Mouse (Mus musculus) cerebellum, adult (tissue): ENCODE results near the gene Iqgap1.
A peak's percentile ranks its signal among the peaks of the same experiment; 100 is the strongest.

Experiments used
- ATAC-seq: cut with Nextera tagmentation; 2 replicates; pipeline ENCODE4 v1.9.2; 2017; ENCODE audit warnings: mild to moderate bottlenecking, moderate library complexity, mixed read lengths; ENCODE audit not compliant: insufficient number of reproducible peaks, low FRiP score, low TSS enrichment

Iqgap1 gene

GRCm38 (mm10) chr7:80806331-80806730 is 19.4 kb downstream of the Iqgap1 start:
- ATAC-seq: no peak

GRCm38 (mm10) chr7:80803173-80803872 is 22.5 kb downstream of the Iqgap1 start:
- ATAC-seq: peak; percentile 98

DNA sequence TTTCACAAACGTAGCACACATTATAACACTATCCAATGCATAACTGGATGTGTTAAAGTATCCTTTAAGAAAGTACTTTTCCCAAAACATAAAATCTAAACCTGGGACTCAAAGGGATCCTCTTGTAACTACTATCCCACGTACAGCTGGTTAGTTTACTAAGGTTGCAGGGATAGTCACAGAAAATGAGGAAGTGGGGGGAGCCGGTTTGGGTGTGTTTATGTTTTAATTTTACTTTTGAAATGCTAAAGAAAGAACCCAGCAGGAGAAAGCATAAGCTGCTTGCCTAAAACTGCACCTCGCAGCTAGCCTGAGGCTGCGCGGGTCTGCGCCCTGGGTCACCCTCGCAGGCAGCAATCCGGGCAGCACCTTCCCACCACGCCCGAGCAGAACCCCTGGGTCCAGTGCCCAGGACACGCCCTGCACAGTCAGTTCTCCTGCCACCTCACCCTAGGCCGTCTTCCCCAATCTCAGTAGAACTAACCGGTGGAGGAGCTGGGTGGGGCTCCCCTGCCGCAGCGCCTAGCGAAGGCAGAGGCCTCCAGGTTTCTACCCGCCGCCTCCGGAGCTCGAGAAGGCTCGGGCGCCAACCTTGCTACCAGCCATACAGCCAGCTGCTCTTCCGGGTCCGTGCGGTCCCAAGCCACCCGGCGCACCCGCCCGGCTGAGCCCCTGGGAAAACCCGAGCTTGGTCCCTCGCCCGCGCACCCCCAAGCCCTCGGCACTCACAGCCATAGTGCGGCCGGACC is 23.2 kb downstream of the Iqgap1 start:
- ATAC-seq: peak; percentile 57

GRCm38 (mm10) chr7:80799307-80799706 is 26.5 kb downstream of the Iqgap1 start:
- no peak for ATAC-seq

GRCm38 (mm10) chr7:80796805-80797567 is 28.8 kb downstream of the Iqgap1 start:
- ATAC-seq: no peak

GRCm38 (mm10) chr7:80796258-80796657 is 29.5 kb downstream of the Iqgap1 start:
- ATAC-seq: no peak

- no peak for ATAC-seq
Observed at GRCm38 (mm10) chr7:80789534-80789933, 36.2 kb downstream of the Iqgap1 start.

DNA sequence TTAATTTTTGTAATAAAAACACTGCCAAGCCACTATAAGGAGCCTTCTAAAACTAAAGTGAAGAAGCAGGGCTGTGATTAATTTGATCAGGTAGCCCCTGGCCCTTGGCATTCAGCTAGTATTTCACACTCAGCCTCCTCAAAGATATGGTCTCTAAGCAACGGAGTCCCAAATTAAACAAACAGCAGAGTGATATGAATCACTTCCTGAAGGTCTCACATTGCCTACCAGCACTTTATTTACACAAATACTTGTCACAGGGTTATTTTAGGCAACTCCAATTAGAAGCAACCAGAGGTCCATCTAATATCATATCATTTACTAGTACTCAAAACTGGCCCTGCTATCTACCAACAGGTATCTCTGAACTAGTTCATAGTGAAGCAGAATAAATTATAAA is 36.7 kb downstream of the Iqgap1 start:
- ATAC-seq: no peak

DNA sequence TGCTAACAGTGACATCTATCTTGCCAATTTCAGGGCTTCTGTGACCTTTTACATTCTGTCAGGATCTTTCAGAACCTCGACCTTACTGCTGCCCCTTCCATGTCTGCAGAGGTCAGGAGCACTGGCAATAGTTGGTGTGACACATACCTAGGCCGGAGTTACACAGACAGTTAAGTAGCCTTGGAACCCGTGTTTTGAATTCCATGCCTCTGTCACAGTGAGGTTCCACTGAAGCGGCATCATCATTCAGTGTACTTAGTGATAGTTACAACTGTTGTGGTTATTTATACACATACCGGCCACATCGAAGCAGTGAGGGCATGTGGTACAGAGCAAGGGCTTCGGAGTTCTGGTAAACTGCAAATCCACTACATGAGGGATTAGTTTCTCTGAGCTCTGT is 37.8 kb downstream of the Iqgap1 start:
- ATAC-seq: no peak

DNA sequence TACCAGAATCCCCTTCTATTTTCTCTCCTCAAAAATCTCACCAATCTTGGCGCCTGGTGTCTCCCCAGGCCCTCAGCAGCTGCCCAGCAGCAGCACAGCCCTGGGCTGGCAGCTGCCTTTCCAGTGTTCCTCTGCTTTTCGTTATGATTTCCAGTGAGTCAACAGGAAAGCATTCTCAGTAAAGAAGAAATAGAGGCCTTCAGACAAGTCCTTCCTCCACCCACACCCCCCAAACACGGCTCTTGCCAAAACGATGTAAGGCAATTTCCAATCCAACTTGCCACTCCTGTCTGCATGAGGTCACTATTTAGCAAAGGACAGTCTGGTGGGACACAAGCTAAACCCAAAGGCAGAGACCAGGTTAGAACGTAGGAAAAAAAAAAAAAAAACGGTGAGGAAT is 39.0 kb downstream of the Iqgap1 start:
- no peak for ATAC-seq

- no peak for ATAC-seq
Observed at GRCm38 (mm10) chr7:80783841-80784240, 41.9 kb downstream of the Iqgap1 start.

DNA sequence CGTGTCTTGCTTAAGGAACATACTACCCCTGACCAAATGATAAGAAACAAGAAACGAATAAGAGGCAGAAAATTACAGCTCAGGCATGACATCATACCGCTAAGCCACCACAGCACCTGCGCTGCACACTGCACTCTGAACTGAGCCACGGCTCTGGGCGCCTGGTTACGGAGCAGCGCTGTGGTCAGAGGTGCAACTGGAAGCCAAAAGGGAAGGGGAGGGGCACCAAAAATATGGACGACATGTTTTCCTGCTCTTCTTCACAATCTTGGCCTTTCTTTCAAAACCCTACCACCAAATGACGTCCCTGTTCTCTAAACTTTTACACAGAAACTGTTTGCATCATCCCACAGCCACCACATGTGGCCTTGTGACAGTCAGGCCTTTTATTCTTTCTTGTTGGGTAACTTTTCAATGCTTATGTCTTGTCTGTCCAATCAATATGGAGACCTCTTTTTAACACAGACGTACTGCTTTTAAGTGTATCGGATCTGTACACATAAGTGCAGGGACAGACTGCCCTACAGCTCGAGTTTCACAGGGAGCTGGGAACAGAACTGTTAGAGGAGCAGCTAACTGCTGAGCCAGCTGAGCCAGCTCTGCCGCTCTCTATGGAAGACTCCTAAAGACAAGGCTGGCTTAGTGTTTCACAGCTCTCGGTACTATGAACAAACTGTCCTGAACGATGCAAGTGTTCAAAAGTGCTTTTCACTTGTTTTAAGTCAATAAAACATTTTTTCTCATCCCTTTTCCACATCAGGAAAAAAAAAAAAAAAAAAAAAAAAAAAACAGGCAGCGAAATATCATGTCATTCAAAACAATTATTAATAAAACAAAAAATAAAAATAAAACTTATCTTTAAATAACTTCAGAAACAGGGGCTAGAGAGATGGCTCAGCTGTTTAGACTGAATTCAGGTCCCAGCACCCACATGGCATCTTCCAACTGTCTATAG is 43.3 kb downstream of the Iqgap1 start:
- ATAC-seq: no peak

DNA sequence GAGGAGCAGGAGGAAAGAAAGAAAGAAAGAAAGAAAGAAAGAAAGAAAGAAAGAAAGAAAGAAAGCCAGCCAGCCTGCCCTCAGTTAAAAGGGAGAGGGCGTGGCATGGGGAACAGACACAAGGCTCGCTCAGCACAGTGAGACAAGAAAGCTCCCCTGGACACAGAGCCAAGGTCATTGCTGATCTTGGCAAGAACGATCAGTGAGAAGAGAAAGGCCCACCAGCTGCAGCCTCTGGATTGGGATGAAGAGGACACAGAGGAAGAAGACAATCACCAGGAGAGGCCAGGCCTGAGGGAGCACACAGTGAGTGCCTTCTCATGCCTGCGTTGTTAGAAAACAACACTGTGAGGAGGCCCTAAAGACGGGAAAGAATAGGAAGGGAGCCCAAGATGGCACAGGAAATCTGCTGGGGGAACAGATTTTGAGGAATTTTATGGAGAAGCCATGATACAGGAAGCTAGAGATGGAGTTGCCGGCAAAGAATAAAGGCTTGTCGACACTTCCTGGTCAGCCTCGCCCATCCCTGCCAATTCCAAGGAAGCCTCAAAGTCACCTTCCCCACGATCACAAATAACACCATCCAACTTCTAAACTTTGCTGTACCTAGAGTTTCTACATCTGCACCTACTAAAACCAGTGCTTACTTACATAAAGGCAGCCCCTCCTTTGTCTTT is 44.2 kb downstream of the Iqgap1 start:
- ATAC-seq: no peak

- no peak for ATAC-seq
Observed at GRCm38 (mm10) chr7:80778958-80779669, 46.7 kb downstream of the Iqgap1 start.

GRCm38 (mm10) chr7:80778376-80778775 is 47.4 kb downstream of the Iqgap1 start:
- ATAC-seq: no peak

DNA sequence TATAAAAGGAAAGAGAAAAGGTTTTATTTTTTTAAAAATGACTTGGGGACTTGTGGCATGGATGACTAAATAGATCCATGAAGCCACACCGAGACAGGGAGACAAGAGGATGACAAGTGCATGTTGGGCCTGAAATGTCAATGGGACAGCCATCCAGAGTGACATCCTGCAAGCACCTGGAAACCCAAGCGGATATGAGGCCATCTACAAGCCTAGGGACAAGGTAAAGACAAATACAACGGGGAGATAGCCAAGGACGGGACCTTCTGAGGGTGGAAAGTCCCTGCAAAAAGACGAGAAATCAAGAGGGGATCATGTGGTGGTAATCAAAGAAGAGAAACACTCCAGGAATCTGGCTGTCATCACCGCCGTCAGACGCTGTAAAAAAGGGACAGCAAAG is 48.6 kb downstream of the Iqgap1 start:
- ATAC-seq: no peak

DNA sequence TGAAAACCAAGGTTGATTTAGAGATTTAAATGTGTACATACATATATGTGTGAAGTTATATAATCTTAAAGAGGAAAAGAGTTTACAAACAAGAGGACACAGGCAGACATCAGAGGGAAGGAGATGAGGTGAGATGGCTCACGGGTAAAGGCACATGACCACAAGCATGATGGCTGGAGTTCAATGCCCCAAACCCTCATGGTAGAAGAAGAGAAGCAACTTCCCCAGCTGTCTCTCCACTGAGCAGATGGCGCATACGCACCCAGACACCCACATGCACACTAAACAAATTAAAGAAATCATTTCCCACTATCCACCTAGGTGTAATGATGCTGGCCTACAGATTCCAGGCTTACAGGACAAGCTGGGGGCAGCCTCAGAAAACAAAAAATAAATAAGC is 49.7 kb downstream of the Iqgap1 start:
- ATAC-seq: no peak

- ATAC-seq: no peak
Observed at GRCm38 (mm10) chr7:80775448-80775904, 50.3 kb downstream of the Iqgap1 start.
